Mouse (Mus musculus) forebrain, embryonic 16.5 days (tissue): ENCODE data around the gene Ano10. TPM values are rescaled to one million over a fixed set of nuclear protein-coding genes. Genes with fewer than 3 reads are reported as not detected.

Experiments
- ATAC-seq: fragments of 200-750 bp; cut with Nextera tagmentation; 2 replicates; pipeline ENCODE4 v1.8.0; 2017; ENCODE audit warnings: mild to moderate bottlenecking, moderate library complexity
- H3K27ac ChIP-seq: fragments of 300-500 bp; sonication (generic); 2 replicates; pipeline ENCODE4 v1.5.1; 2014; ENCODE audit warnings: low read length, control low read depth
- H3K27me3 ChIP-seq: fragments of 300-500 bp; sonication (generic); replicated peaks from 2 replicates; pipeline ENCODE4 v1.6.1; 2014; ENCODE audit warnings: low read length; ENCODE audit not compliant: control insufficient read depth, insufficient read depth
- H3K36me3 ChIP-seq: fragments of 300-500 bp; sonication (generic); 2 replicates; pipeline ENCODE4 v1.6.1; 2014; ENCODE audit not compliant: control insufficient read depth, insufficient read depth
- H3K4me1 ChIP-seq: fragments of 300-500 bp; sonication (generic); replicated peaks from 2 replicates; pipeline ENCODE4 v1.6.1; 2014; ENCODE audit warnings: low read length; ENCODE audit not compliant: control insufficient read depth, insufficient read depth
- H3K4me2 ChIP-seq: fragments of 300-500 bp; sonication (generic); 2 replicates; pipeline ENCODE4 v1.6.1; 2014; ENCODE audit warnings: mild to moderate bottlenecking, low read length, control low read depth
- H3K4me3 ChIP-seq: fragments of 300-500 bp; sonication (generic); replicated peaks from 2 replicates; pipeline ENCODE4 v1.5.1; 2014; ENCODE audit warnings: mild to moderate bottlenecking, low read length, control low read depth
- H3K9ac ChIP-seq: fragments of 300-500 bp; sonication (generic); replicated peaks from 2 replicates; pipeline ENCODE4 v1.6.1; 2014; ENCODE audit warnings: low read depth, low read length, control low read depth
- H3K9me3 ChIP-seq: fragments of 300-500 bp; sonication (generic); 2 replicates; pipeline ENCODE4 v1.6.1; 2016; ENCODE audit warnings: low read length; ENCODE audit not compliant: control insufficient read depth
- WGBS: fragments of 180-500 bp; shearing (Covaris S2); extraction: QIAGEN DNeasy Blood & Tissue Kit; methylation state at CpG from one replicate; pipeline ENCODE4 v1.1.7; 2014; 5-methylcytosine and 5-hydroxymethylcytosine counted together
- polyA plus RNA-seq: library from polyadenylated mRNA; unstranded; fragments of >200 nt; fragmentation: Nextera tagmentation; extraction: Ambion mirVana; gene quantifications from 2 replicates; pipeline ENCODE4 v1.2.1, GENCODE M21; 2015

Gene Ano10
- polyA plus RNA-seq, 1 experiment from 2014 or later: 35.0 TPM

- no peaks in the 10 kb centered on the region for H3K36me3 ChIP-seq
- H3K4me3 ChIP-seq: no peak overlapping the region
- WGBS: 58% methylated on average over 11 of the region's 11 CpGs
- no peaks in the 10 kb centered on the region for H3K9me3 ChIP-seq
- no peak overlapping the region for H3K9ac ChIP-seq
- H3K27ac ChIP-seq: no peak overlapping the region
- H3K27me3 ChIP-seq: no peaks in the 10 kb centered on the region
- ATAC-seq: no peak
- H3K4me1 ChIP-seq: peaks cover 6% of the 10 kb centered on the region
- no peak overlapping the region for H3K4me2 ChIP-seq
These were observed 88.6 kb downstream of the Ano10 start for GRCm38 (mm10) chr9:122205543-122206200.

DNA sequence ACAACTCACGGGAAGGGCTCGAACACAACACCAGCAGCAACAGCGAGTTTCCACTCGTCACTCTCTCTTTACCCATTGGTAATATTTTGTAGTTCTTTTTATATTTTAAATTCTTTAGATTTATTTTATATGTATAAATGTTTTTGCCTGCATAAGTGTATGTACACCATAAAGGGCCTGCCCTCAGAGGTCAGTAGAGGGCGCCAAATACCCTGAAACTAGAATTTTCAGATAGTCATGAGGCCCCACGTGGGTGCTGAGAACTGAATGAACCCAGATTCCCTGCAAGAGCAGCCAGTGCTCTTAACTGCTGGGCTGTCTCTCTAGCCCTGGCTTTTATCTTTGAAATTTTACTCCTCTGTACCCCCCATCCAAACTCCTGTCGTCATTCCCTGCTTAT lies 89.7 kb downstream of the Ano10 start:
- H3K4me1 ChIP-seq: peaks cover 6% of the 10 kb centered on the region
- no peak overlapping the region for H3K27ac ChIP-seq
- no peak overlapping the region for H3K4me3 ChIP-seq
- 73% methylated on average over 7 of the region's 7 CpGs for WGBS
- no peak overlapping the region for H3K4me2 ChIP-seq
- no peaks in the 10 kb centered on the region for H3K36me3 ChIP-seq
- no peak overlapping the region for H3K9ac ChIP-seq
- H3K27me3 ChIP-seq: no peaks in the 10 kb centered on the region
- ATAC-seq: no peak
- H3K9me3 ChIP-seq: no peaks in the 10 kb centered on the region

DNA sequence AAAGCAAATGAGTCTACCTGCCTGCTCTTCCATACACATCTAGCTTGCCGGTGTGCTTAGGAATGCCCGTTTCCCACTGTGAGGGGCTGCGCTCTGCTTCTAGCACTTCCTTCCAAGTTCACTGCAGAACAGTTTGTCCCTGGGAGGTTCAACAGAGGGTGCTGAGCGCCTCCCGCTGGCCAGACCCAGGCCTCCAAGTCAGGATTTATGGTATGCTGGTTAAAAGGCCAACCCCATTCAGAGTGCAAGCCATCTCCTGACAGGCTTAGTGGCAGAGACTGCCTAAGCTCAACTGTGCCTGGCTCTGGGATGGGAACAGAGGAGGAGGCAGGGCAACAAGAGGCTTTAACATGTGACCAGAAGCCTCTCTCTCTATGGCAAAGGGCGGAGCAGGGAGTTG lies 95.0 kb downstream of the Ano10 start:
- Histone ChIP-seq H3K36me3 (no peaks in the 10 kb centered on the region), H3K9ac (no peak overlapping the region), H3K4me3 (no peak overlapping the region), H3K9me3 (no peaks in the 10 kb centered on the region), H3K27me3 (no peaks in the 10 kb centered on the region), H3K27ac (no peak overlapping the region), H3K4me2 (no peak overlapping the region), H3K4me1 (peaks cover 7% of the 10 kb centered on the region; the same call in 1 of the 2 replicates)
- WGBS: 40% methylated on average over 6 of the region's 6 CpGs
- no peak for ATAC-seq

DNA sequence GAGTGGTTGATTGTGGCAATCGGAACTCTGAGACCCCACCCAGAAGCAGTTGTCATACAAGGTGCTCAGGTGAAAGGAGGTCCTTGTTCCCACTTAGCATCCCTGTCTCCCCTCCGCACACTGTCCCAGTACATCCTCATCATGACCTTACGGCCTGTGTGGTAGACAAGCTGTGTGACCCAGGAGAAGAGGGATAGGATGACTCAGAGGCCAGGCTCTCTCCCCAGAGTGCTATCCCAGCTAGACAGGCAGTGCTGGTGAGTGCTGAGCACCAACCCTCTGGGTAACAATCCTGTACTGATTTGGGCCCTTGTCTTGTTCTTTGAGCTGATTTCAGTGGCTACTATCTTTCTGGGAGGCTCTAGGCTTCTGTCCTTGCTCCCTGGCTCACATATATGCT lies 95.6 kb downstream of the Ano10 start:
- no peak overlapping the region for H3K27ac ChIP-seq
- H3K36me3 ChIP-seq: no peaks in the 10 kb centered on the region
- H3K9ac ChIP-seq: no peak overlapping the region
- WGBS: 96% methylated on average over 3 of the region's 3 CpGs
- no peaks in the 10 kb centered on the region for H3K27me3 ChIP-seq
- no peak overlapping the region for H3K4me2 ChIP-seq
- no peak overlapping the region for H3K4me3 ChIP-seq
- no peak for ATAC-seq
- no peaks in the 10 kb centered on the region for H3K9me3 ChIP-seq
- H3K4me1 ChIP-seq: peaks cover 12% of the 10 kb centered on the region

- no peak overlapping the region for H3K4me3 ChIP-seq
- 84% methylated on average over 5 of the region's 5 CpGs for WGBS
- no peak for ATAC-seq
- no peaks in the 10 kb centered on the region for H3K36me3 ChIP-seq
- H3K9me3 ChIP-seq: no peaks in the 10 kb centered on the region
- H3K27me3 ChIP-seq: no peaks in the 10 kb centered on the region
- H3K9ac ChIP-seq: no peak overlapping the region
- no peak overlapping the region for H3K27ac ChIP-seq
- H3K4me1 ChIP-seq: peaks cover 19% of the 10 kb centered on the region
- no peak overlapping the region for H3K4me2 ChIP-seq
These were observed 97.2 kb downstream of the Ano10 start for GRCm38 (mm10) chr9:122197021-122197420.

- no peak for ATAC-seq
- H3K9ac ChIP-seq: no peak overlapping the region
- WGBS: 54% methylated on average over 5 of the region's 5 CpGs
These were observed 99.1 kb downstream of the Ano10 start for GRCm38 (mm10) chr9:122195042-122195682.

DNA sequence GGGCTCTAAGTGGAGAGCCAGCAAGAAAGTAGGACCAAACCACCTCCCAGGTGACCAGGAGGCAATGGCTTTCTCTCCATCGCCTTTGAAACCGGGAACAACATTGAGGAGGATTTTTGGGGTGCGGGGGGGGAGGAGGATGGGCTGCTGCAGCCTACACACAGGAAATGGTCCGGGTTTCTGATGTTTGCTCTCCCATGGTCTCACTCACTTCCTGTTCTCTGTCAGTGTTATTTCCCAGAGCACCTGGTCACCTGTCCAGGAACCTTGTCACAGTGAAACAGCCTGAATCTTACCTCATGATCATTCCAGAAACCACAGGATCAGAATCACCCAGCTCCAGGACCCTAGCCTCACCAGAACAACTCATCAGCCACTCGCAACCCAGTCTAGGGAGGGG lies 100.4 kb downstream of the Ano10 start:
- no peaks in the 10 kb centered on the region for H3K36me3 ChIP-seq
- no peak overlapping the region for H3K9ac ChIP-seq
- H3K9me3 ChIP-seq: no peaks in the 10 kb centered on the region
- peak overlapping the region; percentile 48 for H3K27ac ChIP-seq
- 94% methylated on average over 5 of the region's 5 CpGs for WGBS
- no peaks in the 10 kb centered on the region for H3K27me3 ChIP-seq
- no peak overlapping the region for H3K4me3 ChIP-seq
- no peak for ATAC-seq
- no peak overlapping the region for H3K4me2 ChIP-seq
- H3K4me1 ChIP-seq: peaks cover 19% of the 10 kb centered on the region

More at GRCm38 (mm10) chr9:122195042-122195682, 99.1 kb downstream of the Ano10 start:
- no peaks in the 10 kb centered on the region for H3K27me3 ChIP-seq
- no peak overlapping the region for H3K4me3 ChIP-seq
- no peaks in the 10 kb centered on the region for H3K9me3 ChIP-seq
- no peak overlapping the region for H3K4me2 ChIP-seq
- H3K4me1 ChIP-seq: peaks cover 19% of the 10 kb centered on the region
- no peak overlapping the region for H3K27ac ChIP-seq
- no peaks in the 10 kb centered on the region for H3K36me3 ChIP-seq

- Histone ChIP-seq H3K4me1 (peaks cover 19% of the 10 kb centered on the region), H3K27ac (peak overlapping the region; percentile 48), H3K36me3 (no peaks in the 10 kb centered on the region), H3K4me3 (no peak overlapping the region), H3K9me3 (no peaks in the 10 kb centered on the region), H3K27me3 (no peaks in the 10 kb centered on the region), H3K9ac (no peak overlapping the region), H3K4me2 (no peak overlapping the region)
- WGBS: 43% methylated on average over 5 of the region's 5 CpGs
- peak; percentile 80 for ATAC-seq
These were observed 100.9 kb downstream of the Ano10 start for GRCm38 (mm10) chr9:122193361-122193760.

DNA sequence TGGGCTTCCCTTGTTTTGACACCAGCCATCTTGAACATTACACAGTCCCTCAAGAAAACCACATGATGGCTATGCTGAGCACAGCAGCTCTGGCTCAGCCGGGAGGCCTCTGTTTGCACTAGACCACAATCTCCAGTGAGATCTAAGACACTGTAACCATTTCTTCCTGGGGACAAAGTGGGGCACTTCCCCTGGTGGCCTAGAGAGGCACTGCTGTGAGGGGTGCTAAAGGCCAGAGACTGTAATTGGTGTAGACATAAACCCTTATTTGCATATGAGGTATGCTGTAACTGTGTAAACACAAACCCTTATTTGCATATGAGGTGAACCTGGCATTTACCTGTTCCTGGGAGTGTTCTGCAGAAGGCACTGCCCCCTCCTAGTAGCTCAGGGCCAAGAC lies 105.5 kb downstream of the Ano10 start:
- H3K9ac ChIP-seq: no peak overlapping the region
- H3K4me2 ChIP-seq: no peak overlapping the region
- H3K27ac ChIP-seq: no peak overlapping the region
- H3K36me3 ChIP-seq: no peaks in the 10 kb centered on the region
- H3K4me3 ChIP-seq: no peak overlapping the region
- no peaks in the 10 kb centered on the region for H3K27me3 ChIP-seq
- 64% methylated on average over 1 of the region's 1 CpGs for WGBS
- no peak for ATAC-seq
- peaks cover 7% of the 10 kb centered on the region for H3K4me1 ChIP-seq
- H3K9me3 ChIP-seq: no peaks in the 10 kb centered on the region
